Mouse (Mus musculus): ENCODE data around the gene Pfkl.

DNA sequence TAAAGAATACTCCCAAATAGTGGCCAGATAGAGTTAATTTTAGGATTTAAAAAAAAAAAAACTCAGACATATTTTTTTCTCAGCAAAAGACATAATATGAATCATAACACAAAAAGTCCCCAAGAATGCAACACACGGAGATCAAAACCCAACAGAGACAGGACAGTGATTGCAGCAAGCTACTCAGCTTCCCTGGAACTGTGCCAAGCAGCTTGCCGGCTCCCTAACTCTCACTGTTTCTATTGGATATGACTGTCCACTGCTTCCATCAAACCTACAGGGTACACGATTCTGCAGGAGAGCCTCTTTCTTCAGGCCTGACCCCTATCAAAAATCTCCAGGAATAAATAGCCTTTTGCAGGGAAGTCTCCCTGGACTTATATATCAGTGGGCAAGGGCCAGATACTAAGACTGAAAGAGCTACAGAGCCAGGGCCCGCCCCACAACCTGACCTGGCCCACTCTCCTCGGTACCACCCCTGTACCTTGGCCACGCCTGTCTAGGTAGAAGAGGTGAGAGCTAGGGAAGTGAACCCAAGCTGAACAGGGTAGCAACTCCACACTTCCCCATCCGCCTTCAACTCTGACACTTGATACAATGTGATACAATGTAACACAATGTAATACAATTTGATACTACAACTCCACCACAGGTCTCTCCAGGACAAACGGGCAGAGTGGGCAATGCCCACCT is 33.3 kb downstream of the Pfkl start:
- no peak for TF ChIP-seq EP300 (IDR thresholded peaks at IDR 0.05)
- no peak for TF ChIP-seq CTCF (IDR thresholded peaks at IDR 0.05)
